Mouse (Mus musculus): ENCODE results near the gene Six4. TPM values are rescaled to one million over a fixed set of nuclear protein-coding genes. Genes with fewer than 3 reads are reported as not detected.
"Not testable (repeated sequence)": the region's sequence is repeated elsewhere in the genome, so short reads cannot be mapped to it uniquely, and the experiment has no call there.

The Six4 gene
- total RNA-seq, 2 experiments from 2014 or later = not detected

DNA sequence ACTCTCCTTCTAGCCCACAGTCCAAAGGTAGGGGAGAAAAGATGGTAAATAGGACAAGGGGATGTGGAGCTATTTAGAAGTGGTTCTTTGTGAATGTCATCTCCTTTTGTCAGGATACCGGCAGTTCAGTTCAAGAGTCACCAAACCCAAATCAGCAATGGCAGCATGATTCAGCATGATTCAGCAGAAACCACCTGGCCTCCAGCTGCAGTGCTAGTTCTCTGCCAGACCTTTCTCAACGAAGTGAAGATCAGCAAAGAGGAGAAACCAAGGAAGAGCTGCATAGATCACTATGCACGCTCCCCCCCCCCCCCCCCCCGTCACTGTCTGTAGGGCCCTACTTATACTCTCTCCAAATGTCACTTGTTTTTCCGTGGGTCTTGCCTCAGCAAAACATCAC is 24.3 kb downstream of the Six4 start:
- ATAC-seq (replicated peaks; ENCODE audit: poor library complexity) = peak; percentile 83

DNA sequence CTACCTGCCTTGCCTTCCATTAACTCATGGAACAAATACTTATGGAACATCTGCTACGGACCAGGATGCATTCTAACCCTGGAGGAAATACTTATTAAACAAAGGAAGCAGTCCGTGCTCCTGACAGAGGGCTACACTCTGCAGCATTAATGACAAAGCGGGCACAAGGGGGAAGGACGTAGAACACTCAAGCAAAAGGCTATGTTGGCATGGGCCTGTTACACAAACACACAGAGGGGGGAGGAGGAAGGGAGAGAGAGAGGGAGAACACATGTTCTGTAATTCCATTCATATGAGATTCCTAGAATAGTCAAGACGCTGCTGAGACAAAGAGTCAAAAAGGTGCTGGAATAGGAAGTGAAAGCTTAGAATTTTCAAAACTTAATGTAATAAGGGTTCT is 24.8 kb downstream of the Six4 start:
- ATAC-seq (replicated peaks; ENCODE audit: poor library complexity) = peak; percentile 53

DNA sequence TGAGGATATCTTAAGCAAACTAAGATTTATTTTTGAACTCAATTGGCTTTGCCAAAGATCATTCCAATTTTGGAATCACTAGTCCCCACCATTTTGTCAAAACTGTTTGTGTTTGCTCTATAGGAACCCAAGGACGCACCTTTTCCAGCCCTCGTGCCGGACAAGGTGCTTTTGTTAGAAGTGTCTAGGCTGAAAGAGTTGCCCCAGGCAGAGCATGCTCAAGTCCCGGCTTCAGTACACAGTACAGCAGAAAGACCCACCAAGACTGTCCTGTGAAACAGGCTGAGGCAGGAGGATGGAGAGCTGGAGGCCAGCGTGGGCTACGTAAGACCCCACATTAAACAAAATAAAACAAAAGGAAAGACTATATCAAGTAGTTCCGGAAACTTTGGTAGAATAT is 26.2 kb downstream of the Six4 start:
- no peak for ATAC-seq (replicated peaks; ENCODE audit: poor library complexity)

DNA sequence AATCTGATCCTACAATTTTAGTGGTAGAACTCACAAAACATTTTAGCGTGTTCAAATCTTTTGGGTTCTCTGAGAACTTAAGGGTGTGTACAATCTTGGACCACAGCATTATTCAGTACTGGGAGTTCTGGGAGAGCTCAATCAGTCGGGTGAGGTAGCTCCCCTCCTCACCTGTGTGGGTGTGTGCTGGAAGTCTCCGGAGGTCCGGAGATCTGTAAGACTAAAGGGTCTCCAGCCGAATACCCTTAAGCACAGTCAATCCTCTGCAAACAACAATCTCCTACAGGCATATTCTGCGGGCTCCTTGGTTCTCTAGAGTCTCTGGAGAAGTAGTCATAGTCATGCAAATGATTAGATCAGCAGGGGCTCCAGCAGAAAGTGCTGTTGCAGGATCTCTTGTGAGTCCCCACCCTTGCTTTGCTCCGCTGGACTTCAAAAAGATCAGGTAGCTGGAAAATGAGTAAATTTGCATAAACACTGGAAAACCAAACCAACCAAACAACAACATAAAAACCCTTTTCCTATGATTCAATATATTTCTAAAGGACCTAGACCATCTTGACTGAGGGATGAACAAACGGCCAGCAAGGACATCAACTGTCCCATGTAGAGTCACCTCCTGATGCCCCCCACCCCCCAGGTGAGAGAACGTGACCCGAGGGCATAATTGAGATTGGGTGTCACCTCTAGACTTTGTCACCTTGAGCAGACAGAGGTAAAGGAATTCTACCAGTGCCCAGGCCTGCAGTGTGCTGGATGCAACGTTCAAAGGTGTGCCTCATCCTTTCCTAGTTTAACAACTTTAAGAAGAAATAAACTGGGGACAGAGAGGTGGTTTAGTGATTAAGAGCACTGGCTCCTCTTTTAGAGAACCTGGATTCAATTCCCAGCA is 27.3 kb downstream of the Six4 start:
- no peak for ATAC-seq (replicated peaks; ENCODE audit: poor library complexity)

DNA sequence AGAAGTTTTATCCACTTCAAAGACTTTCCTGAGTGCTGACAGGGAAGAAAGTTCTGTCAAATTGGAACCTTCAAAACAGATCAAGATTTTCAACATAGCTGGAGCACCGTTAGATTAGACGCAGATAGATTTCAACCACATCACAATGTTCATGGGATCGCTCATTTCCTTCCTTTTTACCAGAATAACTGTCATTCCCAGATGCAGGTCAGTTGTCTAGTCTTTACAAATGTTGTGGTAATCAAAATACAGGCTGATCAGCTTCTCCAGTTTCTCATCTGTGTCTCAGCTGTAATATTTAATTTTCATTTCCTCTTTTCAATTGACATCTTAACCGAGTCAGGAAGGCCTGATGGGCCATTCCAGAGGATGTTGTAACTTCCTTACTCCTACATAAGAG is 29.5 kb downstream of the Six4 start:
- peak; percentile 55 for ATAC-seq (replicated peaks; ENCODE audit: poor library complexity)

DNA sequence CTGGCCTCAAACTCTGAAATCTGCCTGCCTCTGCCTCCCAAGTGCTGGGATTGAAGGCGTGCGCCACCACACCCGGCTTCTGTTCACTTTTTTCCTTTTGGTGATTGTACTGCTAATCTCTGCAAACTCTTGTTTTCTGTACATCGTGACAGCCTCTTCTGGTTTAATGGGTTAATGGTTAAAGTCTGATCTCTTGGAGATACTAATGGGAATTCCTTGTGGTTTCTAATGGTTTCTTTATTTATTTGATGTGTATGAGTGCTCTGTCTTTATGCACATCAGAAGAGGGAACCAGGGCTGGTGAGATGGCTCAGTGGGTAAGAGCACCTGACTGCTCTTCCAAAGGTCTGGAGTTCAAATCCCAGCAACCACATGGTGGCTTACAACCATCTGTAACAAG is 31.4 kb downstream of the Six4 start:
- not testable (repeated sequence) for ATAC-seq (replicated peaks; ENCODE audit: poor library complexity)

DNA sequence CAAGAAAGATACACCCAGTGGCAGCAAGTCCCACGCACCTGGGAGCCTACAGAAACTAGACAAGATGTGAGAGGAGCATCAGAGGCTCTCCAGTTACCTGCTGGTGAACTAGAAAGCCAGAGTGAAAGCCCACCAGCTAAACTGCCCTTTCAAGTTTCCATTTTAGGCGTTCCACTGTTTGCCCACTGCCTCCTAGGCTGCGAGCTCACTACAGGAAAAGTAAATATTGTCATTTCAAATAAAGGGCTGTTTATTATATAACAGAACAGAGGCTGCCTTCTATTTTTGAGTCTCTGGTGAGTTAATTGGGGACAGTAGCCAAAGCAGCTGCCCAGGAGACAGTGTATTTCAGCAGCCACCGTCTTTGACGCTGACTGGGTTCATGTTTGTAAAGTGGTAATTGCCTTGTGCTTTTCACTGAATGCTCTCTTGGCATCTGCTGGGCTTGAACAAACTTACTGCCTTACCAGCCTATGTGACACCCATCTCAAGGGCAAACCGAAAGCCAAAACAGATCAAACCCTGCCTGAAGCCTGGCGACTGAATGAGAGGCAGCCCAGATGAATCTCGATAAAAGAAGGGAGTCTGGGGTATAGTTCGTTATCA is 52.3 kb downstream of the Six4 start:
- ATAC-seq (replicated peaks; ENCODE audit: poor library complexity) = no peak

DNA sequence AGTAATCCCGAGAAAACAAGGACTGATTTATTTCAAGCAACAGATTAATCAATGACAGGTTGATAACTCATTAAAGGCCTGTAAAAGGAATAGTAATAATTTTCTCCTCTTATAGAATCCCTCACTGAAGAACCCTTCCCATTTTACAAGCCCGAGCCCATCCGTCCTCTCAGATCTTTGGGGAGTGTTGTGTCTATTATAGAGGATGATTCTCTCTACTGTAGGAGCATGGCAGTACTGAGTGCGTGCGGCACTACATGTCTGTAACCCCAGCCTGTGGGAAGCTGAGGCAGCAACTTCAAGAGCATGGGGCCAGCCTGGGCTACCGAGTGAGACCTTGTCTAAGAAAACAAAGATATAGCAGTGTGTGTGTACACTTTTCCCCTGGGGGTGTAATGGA is 55.8 kb downstream of the Six4 start:
- ATAC-seq (replicated peaks; ENCODE audit: poor library complexity) = no peak

DNA sequence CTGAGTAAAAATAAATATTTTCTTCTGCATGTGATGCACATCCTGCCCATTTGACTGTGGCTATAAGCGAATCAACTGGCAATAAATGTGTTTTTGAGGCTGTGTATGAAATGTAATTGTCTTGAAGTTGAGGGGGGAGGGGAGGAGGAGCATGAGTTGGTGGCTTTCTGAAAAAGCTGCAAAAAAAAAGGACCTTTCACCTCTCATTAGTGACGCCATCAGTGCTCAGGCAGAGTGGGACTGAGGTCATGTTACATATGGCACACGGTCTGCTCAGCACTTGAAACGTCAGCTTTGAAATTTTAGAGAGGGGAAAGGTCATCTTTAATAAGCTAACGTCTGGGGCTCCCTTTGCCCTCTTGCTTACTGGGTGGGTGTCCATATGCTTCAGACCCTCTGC is 57.8 kb downstream of the Six4 start:
- ATAC-seq (replicated peaks; ENCODE audit: poor library complexity) = no peak

DNA sequence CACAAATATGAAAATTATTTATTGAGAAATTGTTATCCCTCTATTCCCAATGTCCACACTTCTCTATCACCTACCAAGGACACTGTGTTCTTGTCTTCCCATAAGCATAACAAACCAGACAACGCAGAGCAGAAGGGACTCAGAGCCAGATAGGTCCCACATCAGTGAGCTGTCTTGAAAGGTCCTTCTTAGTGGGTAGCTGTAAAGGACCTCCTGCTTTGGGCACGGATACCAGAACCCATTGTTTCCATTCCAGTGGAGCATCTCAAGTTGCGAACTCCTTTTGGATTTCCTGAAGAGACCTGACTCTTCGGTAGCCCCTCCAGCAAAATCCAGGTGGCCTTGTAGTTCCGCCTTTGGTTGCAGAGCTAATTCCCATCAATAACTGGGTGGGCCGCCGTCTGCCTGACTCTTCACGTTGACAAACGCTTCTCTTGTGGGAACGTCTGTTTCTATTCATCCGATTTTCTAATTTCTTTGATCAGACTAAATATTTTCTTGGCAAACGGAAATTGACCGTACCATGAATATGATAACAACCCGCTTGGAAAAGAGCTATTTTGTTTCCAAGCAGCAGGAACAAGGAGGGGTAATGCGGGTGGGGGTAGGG is 58.6 kb downstream of the Six4 start:
- ATAC-seq (replicated peaks; ENCODE audit: poor library complexity) = no peak

DNA sequence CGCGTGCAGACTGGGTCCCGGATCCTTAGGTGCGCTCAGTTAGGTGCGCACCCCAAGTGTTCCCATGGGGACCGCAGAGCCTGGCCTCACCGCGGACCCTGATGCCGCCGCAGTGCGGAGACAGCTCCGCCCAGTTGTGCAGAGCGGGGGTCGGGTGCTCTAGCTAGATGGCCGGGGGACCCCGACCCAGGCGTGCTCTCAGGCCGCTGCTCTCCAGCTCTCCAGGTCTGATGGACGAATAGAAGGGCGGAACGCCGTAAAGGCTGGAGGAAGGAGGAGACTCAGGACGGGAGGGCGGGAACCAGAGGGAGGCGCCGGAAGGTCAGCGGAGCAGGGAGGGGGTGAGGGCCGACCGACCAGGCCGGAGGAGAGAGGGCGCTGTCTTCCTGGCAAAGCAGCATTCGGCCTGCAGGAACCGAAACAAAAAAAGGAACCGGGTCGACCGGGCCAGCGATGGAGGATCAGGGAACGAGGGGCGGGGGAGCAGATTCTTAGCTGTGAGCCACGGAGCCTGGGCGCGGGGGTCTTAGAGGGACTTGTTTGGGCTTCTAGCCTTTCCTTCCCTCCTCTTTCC is 59.5 kb downstream of the Six4 start, which contains the start of gene Six1:
Gene Six1 (minus strand): TSS at position 220 of the 574 bp plus-strand sequence.
- ATAC-seq (replicated peaks; ENCODE audit: poor library complexity) = peak; percentile 81

DNA sequence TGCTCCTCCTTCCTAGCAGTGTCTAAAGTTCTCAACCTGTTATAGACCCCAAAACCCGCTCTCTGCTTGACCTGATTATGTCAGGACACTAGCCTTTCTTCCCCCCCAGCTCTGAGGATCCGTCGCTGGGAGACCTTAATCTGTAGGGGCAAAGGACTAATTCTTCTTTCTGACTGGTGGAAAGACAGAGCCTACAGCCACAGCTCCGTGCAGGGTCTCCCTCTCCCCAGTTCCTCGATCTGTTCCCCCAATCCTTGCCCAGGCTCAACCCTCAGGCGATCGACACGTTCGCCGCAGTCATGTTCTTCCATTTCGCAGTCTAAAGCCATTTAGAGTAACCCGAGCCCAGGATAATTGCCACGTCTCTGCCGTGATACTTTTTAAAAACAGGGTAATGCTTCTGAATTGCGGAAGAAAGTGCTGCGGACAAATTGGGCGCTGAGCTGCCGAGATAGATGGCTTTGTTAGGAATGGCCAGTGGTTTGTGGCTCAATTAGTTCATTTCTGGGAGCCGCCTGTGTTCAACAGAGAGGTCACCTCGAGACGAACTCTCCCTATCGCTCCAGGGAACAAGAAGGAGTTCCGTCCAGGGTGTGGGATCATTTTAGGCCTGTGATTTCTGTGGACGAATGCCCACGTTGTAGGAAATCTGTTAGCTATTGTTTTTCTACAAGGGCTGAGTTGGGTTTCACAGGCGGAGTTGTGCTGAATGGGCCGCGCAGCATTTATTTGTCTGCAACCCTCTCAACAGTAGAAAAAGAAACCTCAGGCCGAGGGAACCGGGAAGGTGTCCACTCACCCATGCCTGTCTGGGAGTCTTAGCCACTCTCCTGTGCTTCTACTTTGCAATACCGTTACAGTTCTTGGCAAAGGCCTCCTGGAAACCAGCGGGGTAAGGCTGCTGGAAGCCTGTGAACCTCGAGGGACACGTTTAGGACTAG is 60.3 kb downstream of the Six4 start:
- ATAC-seq (replicated peaks; ENCODE audit: poor library complexity) = no peak

DNA sequence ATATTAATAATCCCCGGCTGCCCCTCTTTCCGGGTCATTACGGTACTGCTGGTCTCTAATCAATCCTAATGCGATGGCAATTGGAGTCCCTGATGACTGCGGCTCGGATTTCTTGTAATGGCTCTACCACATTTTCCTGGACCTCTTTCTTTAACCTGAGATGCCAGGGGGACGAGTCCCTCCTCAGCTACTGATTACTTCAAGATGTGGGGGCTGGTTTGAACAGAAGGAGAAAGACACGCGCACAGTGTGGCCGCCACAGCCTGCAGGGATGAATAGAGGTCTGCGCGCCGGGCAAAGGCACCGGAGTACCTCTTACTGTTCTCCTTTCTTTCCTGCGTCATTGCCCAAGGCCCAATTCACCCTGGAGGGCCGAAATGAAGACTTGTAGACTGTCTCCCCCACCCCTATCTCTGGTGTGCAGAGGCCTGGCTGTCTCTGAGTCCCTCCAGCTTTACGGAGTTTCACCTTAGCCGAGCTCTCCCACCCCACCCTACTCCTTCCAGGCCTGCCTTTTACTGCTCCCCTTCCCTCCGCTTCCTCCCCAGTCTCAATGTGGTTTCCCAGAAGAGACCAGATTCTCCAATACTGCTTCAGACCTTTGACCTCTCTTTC is 61.1 kb downstream of the Six4 start:
- no peak; the same call in 1 of the 2 replicates for ATAC-seq (replicated peaks; ENCODE audit: poor library complexity)

DNA sequence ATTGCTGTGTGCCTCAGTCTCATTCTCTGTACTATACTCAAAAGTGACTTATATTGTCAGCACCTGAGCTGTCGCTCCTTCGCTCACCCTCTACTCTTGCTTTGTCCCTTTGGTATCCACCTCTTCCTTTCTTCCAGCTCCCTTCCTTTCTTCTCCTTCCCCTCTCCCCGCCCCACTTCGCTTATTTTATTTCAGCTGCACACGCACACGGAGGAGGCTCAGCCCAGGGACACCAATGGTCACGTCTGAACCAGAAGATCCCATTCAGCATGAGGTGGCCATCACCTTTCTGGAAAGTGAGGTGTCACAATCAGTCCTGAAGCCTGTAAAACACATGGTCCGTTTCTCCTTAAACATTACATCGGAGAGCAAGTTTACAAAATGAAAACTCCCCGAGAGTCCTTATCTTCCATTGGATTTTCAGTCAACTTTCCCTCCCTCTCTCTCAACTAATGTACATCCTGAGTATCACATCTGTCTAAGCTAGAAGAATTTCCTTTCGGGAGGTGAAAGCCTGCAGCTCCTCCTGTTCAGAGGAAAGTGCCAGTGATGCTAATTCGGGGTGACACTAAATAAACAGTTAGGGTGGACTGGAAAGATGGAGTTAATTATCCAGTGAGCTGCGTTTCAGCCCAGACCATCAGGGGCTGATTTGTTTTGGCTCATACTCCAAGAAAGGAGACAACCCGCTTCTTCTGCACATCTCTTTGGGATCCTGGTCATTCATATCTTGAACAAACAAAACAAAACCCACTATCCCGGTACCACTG is 62.3 kb downstream of the Six4 start:
- ATAC-seq (replicated peaks; ENCODE audit: poor library complexity) = no peak

DNA sequence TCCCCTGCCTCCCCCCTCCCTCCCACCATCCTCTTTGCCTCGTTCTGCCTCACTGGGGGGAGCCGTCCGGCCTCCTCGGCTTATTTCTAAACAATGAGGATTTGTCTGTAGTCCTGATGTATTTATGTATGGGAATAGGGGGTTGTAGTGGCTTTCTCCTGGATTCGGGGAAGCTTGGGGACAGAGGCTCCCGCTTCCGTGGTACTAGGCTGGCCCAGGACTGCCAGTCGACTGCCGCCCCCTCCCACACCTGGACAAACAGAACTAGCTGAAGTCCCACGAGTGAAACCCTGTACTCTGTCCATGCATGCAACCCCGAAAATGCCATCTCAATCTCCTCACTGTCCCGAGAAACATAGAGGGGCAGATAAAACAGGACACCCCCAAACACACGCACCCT is 63.0 kb downstream of the Six4 start:
- ATAC-seq (replicated peaks; ENCODE audit: poor library complexity) = no peak
